Mouse (Mus musculus): ENCODE measurements at regions not wholly inside any gene's neighbourhood (a gene's known extent, or its start where the extent isn't known, plus 50 kb on each side); places are given as distances from the start of the nearest gene placed in this dataset.

DNA sequence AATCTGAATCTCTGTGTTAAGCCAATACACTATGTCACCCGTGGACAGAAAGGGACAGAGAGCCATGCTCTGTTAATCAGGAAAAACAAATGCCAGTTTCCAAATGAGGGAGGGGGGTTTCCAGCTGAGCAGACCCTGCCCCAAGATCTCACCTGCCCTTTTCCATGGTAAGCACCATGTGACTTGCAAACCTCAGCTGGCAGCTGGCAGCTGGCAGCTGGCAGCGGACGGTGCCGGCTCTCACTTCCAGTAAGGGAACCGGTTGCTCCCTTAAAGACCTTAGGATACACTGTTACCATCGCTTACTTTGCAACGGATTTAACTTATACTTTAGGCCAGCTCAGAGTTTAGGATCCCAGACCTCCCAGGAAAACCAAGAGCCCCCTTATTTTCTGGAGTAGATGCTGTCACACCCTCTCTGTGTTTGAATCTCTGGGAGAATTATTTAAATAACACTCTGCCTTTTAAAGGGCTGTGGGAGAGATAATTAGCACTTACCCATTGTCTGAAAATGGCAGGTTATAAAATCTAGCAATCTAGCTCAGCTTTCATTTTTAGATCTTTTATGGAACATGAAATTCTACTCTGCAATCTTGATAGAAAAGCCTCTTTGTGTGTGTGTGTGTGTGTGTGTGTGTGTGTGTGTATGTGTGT is 131.7 kb downstream of the Drd1 start:
- Histone ChIP-seq H3K27me3 (no peaks in the 10 kb centered on the region), H3K9me3 (no peaks in the 10 kb centered on the region), H3K27ac (no peak overlapping the region), H3K4me1 (peaks cover 5% of the 10 kb centered on the region; the same call in 1 of the 2 replicates), H3K36me3 (no peaks in the 10 kb centered on the region), H3K9ac (no peak overlapping the region), H3K4me2 (no peak overlapping the region), H3K4me3 (no peak overlapping the region)
- WGBS = 78% methylated on average over 7 of the region's 7 CpGs
- no peak for ATAC-seq (ENCODE audit: insufficient number of reproducible peaks, insufficient read depth, low FRiP score, low TSS enrichment, low read depth)

- Histone ChIP-seq H3K27me3 (no peaks in the 10 kb centered on the region), H3K36me3 (no peaks in the 10 kb centered on the region), H3K4me3 (no peak overlapping the region), H3K4me2 (no peak overlapping the region), H3K9me3 (no peaks in the 10 kb centered on the region), H3K27ac (no peak overlapping the region), H3K9ac (no peak overlapping the region), H3K4me1 (no peaks in the 10 kb centered on the region)
- WGBS = 68% methylated on average over 5 of the region's 5 CpGs
- no peak for ATAC-seq (ENCODE audit: insufficient number of reproducible peaks, insufficient read depth, low FRiP score, low TSS enrichment, low read depth)
These were observed 133.7 kb downstream of the Drd1 start for GRCm38 (mm10) chr13:53921796-53922195.

DNA sequence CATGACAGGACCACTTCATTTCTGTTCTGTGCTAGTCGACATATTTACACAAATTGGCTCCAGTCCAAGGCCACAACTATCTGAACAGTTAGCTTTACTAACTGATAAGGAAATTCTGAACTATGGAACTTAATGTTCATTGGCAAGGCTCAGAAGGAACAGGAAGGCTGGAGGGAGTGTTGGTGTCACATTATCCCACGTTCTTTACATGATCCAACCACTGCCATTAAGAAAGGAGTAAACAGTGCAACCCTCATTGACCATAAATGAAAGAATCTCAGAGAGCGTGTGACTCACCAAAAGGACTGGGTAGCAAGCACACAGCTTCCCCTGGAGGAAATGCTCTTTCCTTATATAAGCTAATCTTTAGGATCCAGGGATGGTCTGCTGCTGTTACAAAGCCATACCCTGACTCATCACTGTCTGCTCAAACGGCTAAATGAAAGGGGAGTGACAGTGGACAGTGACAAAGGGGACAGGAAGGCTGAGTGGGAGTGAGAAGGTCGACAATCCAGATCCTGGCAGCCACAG is 135.6 kb downstream of the Drd1 start:
- Histone ChIP-seq H3K9me3 (no peaks in the 10 kb centered on the region), H3K27ac (no peak overlapping the region), H3K9ac (no peak overlapping the region), H3K4me2 (no peak overlapping the region), H3K4me3 (no peak overlapping the region), H3K27me3 (no peaks in the 10 kb centered on the region), H3K4me1 (no peaks in the 10 kb centered on the region), H3K36me3 (no peaks in the 10 kb centered on the region)
- 51% methylated on average over 5 of the region's 5 CpGs for WGBS
- no peak for ATAC-seq (ENCODE audit: insufficient number of reproducible peaks, insufficient read depth, low FRiP score, low TSS enrichment, low read depth)

- Histone ChIP-seq H3K27me3 (no peaks in the 10 kb centered on the region), H3K27ac (no peak overlapping the region), H3K36me3 (no peaks in the 10 kb centered on the region), H3K4me1 (no peaks in the 10 kb centered on the region), H3K4me3 (no peak overlapping the region), H3K9ac (no peak overlapping the region), H3K4me2 (no peak overlapping the region), H3K9me3 (no peaks in the 10 kb centered on the region)
- no peak for ATAC-seq (ENCODE audit: insufficient number of reproducible peaks, insufficient read depth, low FRiP score, low TSS enrichment, low read depth)
- 90% methylated on average over 8 of the region's 8 CpGs for WGBS
These were observed 140.0 kb downstream of the Drd1 start for GRCm38 (mm10) chr13:53915456-53915855.

DNA sequence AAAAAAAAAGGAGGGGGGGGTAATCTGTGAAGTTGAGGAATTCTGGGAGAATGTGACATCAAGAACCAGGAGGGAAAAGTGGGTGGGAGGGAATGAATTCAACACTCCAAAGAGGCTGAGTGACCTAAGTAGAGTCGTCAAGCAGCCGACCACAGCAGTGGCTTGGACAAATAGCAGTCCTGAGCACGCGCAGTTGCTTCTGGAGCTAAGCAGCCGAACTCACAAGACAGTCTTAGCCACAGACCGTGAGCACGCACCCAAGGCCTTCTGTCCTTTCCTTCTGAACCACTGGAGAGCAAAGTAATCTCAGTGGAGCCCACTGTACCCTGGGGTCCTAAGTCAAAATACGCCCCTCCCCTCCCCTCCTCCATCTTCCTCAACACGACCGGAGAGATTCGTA is 141.1 kb downstream of the Drd1 start:
- Histone ChIP-seq H3K4me3 (no peak overlapping the region), H3K36me3 (no peaks in the 10 kb centered on the region), H3K27me3 (no peaks in the 10 kb centered on the region), H3K4me1 (no peaks in the 10 kb centered on the region), H3K4me2 (no peak overlapping the region), H3K9me3 (no peaks in the 10 kb centered on the region), H3K9ac (no peak overlapping the region), H3K27ac (no peak overlapping the region)
- 85% methylated on average over 11 of the region's 11 CpGs for WGBS
- no peak for ATAC-seq (ENCODE audit: insufficient number of reproducible peaks, insufficient read depth, low FRiP score, low TSS enrichment, low read depth)

DNA sequence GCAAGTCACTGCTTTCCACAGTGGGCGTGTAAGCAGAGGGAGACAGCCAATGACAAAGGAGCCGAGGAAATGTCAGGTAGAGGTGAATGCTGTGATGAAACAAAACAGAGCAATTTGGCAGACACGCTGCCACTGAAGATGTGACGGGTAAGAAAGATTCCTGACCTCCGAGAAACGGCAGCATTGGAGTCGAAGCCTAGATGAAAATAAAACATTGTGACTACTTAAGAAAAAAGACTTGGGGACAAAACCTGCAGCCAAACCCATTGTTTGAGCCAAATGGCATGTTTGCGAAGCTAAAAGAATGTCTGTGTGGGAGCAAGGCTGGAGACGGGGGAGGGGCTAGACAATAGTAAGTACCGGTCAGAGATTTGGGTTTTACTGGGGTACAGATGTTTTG is 142.0 kb downstream of the Drd1 start:
- WGBS = 70% methylated on average over 10 of the region's 10 CpGs
- H3K9me3 ChIP-seq = no peaks in the 10 kb centered on the region
- no peaks in the 10 kb centered on the region for H3K36me3 ChIP-seq
- ATAC-seq (ENCODE audit: insufficient number of reproducible peaks, insufficient read depth, low FRiP score, low TSS enrichment, low read depth) = no peak
- H3K27ac ChIP-seq = no peak overlapping the region
- no peaks in the 10 kb centered on the region for H3K4me1 ChIP-seq
- H3K27me3 ChIP-seq = no peaks in the 10 kb centered on the region
- H3K9ac ChIP-seq = no peak overlapping the region
- no peak overlapping the region for H3K4me2 ChIP-seq
- no peak overlapping the region for H3K4me3 ChIP-seq

DNA sequence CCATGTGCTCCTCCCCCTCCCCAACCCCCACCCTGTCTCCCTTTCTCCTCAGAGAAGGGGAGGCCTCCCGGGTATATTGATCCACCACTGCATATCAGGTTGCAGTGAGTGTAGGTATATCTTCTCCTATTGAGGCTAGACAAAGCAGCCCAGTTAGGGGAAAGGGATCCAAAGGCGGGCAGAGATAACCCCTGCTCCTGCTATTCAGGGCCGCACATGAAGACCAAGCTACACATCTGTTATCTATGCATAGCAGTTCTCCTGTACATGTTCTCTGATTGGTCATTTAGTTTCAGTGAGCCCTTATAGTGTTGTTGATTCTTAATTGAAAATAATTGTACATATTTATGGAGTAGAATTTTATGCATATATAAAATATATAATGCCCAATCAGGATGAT is 143.7 kb downstream of the Drd1 start:
- H3K36me3 ChIP-seq = no peaks in the 10 kb centered on the region
- no peaks in the 10 kb centered on the region for H3K4me1 ChIP-seq
- H3K4me3 ChIP-seq = no peak overlapping the region
- H3K9ac ChIP-seq = no peak overlapping the region
- no peak overlapping the region for H3K27ac ChIP-seq
- H3K4me2 ChIP-seq = no peak overlapping the region
- H3K27me3 ChIP-seq = no peaks in the 10 kb centered on the region
- 56% methylated on average over 3 of the region's 3 CpGs for WGBS
- no peak for ATAC-seq (ENCODE audit: insufficient number of reproducible peaks, insufficient read depth, low FRiP score, low TSS enrichment, low read depth)
- no peaks in the 10 kb centered on the region for H3K9me3 ChIP-seq

DNA sequence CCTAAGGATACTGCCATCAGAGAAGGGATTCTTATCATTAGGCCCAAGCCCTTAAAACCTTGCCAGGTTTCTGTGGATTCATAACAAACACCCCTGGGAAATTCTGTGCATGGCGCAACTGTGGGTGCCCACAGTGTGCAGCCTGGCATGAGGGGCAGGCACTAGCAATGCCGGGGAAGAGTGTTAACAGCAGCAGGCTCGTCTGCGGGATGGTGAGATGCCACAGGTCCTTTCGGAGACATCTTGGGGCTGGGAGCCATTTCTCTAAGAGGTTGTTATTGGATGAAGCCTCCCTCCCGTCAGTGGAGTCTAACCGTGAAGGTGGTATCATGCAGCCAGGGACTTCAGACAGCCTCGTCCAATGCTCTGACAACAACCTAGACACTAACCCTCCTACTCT is 144.2 kb downstream of the Drd1 start:
- no peak overlapping the region for H3K4me2 ChIP-seq
- no peaks in the 10 kb centered on the region for H3K27me3 ChIP-seq
- no peak overlapping the region for H3K4me3 ChIP-seq
- 77% methylated on average over 8 of the region's 8 CpGs for WGBS
- H3K27ac ChIP-seq = no peak overlapping the region
- no peaks in the 10 kb centered on the region for H3K9me3 ChIP-seq
- no peaks in the 10 kb centered on the region for H3K4me1 ChIP-seq
- ATAC-seq (ENCODE audit: insufficient number of reproducible peaks, insufficient read depth, low FRiP score, low TSS enrichment, low read depth) = no peak
- H3K36me3 ChIP-seq = no peaks in the 10 kb centered on the region
- H3K9ac ChIP-seq = no peak overlapping the region

GRCm38 (mm10) chr13:53910251-53910650 is 145.3 kb downstream of the Drd1 start:
- no peak overlapping the region for H3K4me2 ChIP-seq
- ATAC-seq (ENCODE audit: insufficient number of reproducible peaks, insufficient read depth, low FRiP score, low TSS enrichment, low read depth) = no peak
- H3K27me3 ChIP-seq = no peaks in the 10 kb centered on the region
- H3K4me1 ChIP-seq = no peaks in the 10 kb centered on the region
- whole genome bisulfite sequencing = 86% methylated on average over 4 of the region's 4 CpGs
- H3K4me3 ChIP-seq = no peak overlapping the region
- no peaks in the 10 kb centered on the region for H3K36me3 ChIP-seq
- H3K9me3 ChIP-seq = no peaks in the 10 kb centered on the region
- H3K9ac ChIP-seq = no peak overlapping the region
- no peak overlapping the region for H3K27ac ChIP-seq

GRCm38 (mm10) chr13:53904471-53904870 is 151.0 kb downstream of the Drd1 start:
- Histone ChIP-seq H3K9me3 (no peaks in the 10 kb centered on the region), H3K4me3 (no peak overlapping the region), H3K27me3 (no peaks in the 10 kb centered on the region), H3K4me1 (no peaks in the 10 kb centered on the region), H3K9ac (no peak overlapping the region), H3K27ac (no peak overlapping the region), H3K36me3 (no peaks in the 10 kb centered on the region), H3K4me2 (no peak overlapping the region)
- no peak for ATAC-seq (ENCODE audit: insufficient number of reproducible peaks, insufficient read depth, low FRiP score, low TSS enrichment, low read depth)
- WGBS = 78% methylated on average over 8 of the region's 8 CpGs

GRCm38 (mm10) chr13:53903626-53904025 is 151.9 kb downstream of the Drd1 start:
- H3K27me3 ChIP-seq = no peaks in the 10 kb centered on the region
- no peak for ATAC-seq (ENCODE audit: insufficient number of reproducible peaks, insufficient read depth, low FRiP score, low TSS enrichment, low read depth)
- no peaks in the 10 kb centered on the region for H3K36me3 ChIP-seq
- 64% methylated on average over 7 of the region's 7 CpGs for WGBS
- H3K9ac ChIP-seq = no peak overlapping the region
- H3K4me2 ChIP-seq = no peak overlapping the region
- H3K27ac ChIP-seq = no peak overlapping the region
- no peak overlapping the region for H3K4me3 ChIP-seq
- H3K9me3 ChIP-seq = no peaks in the 10 kb centered on the region
- no peaks in the 10 kb centered on the region for H3K4me1 ChIP-seq

DNA sequence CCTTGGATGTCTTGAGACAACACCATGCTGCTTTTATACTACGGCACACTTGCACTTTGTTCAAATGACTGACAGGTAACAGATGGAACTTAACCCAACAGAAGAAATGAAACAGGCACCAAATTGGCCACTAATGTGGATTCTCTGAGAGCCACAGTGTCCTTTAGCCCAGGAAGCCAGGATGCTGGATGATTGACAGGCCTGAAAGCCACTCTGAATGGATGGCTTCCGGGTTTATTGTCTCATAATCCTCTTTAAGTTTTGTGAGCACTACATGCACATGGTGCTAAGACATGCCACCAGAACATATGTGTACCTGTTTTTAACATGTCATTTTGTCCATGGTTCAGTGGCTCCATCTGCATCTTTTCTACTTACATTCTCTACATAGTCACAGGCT is 152.7 kb downstream of the Drd1 start:
- Histone ChIP-seq H3K27me3 (no peaks in the 10 kb centered on the region), H3K9ac (no peak overlapping the region), H3K4me3 (no peak overlapping the region), H3K27ac (no peak overlapping the region), H3K9me3 (no peaks in the 10 kb centered on the region), H3K4me1 (no peaks in the 10 kb centered on the region), H3K36me3 (no peaks in the 10 kb centered on the region), H3K4me2 (no peak overlapping the region)
- 76% methylated on average over 2 of the region's 2 CpGs for WGBS
- no peak for ATAC-seq (ENCODE audit: insufficient number of reproducible peaks, insufficient read depth, low FRiP score, low TSS enrichment, low read depth)

All from embryonic facial prominence, embryonic 13.5 days (tissue).